Mouse (Mus musculus) limb, embryonic 11.5 days (tissue): ENCODE measurements around the gene Pard3. TPM values are rescaled to one million over a fixed set of nuclear protein-coding genes. Genes with fewer than 3 reads are reported as not detected.

ENCODE experiments used
- ATAC-seq: fragments of 200-750 bp; cut with Nextera tagmentation; 2 replicates; pipeline ENCODE4 v1.8.0; 2017; ENCODE audit warnings: low read depth; ENCODE audit not compliant: insufficient number of reproducible peaks, low FRiP score, low TSS enrichment
- DNase-seq: peaks from one replicate; pipeline ENCODE4 v3.0.0-alpha.2; 2015; ENCODE audit warnings: low spot score
- H3K27ac ChIP-seq: fragments of 300-500 bp; sonication (generic); replicated peaks from 2 replicates; pipeline ENCODE4 v1.5.1; 2014; ENCODE audit warnings: low read depth, mild to moderate bottlenecking, low read length
- H3K27me3 ChIP-seq: fragments of 300-500 bp; sonication (generic); 2 replicates; pipeline ENCODE4 v1.6.1; 2014; ENCODE audit warnings: mild to moderate bottlenecking, low read length, mixed read lengths; ENCODE audit not compliant: control insufficient read depth, insufficient read depth
- H3K36me3 ChIP-seq: fragments of 300-500 bp; sonication (generic); 2 replicates; pipeline ENCODE4 v1.6.1; 2014; ENCODE audit warnings: mild to moderate bottlenecking, low read length, moderate library complexity, mixed read lengths; ENCODE audit not compliant: control insufficient read depth, insufficient read depth
- H3K4me1 ChIP-seq: fragments of 300-500 bp; sonication (generic); 2 replicates; pipeline ENCODE4 v1.6.1; 2014; ENCODE audit warnings: low read length, mixed read lengths; ENCODE audit not compliant: control insufficient read depth, insufficient read depth
- H3K4me2 ChIP-seq: fragments of 300-500 bp; sonication (generic); 2 replicates; pipeline ENCODE4 v1.6.1; 2014; ENCODE audit warnings: low read depth, mild to moderate bottlenecking, moderate library complexity; ENCODE audit not compliant: severe bottlenecking
- H3K4me3 ChIP-seq: fragments of 300-500 bp; sonication (generic); 2 replicates; pipeline ENCODE4 v1.5.1; 2014; ENCODE audit warnings: low read depth, low read length
- H3K9ac ChIP-seq: fragments of 300-500 bp; sonication (generic); 2 replicates; pipeline ENCODE4 v1.6.1; 2014; ENCODE audit warnings: mild to moderate bottlenecking, low read length
- H3K9me3 ChIP-seq: fragments of 300-500 bp; sonication (generic); 2 replicates; pipeline ENCODE4 v1.6.1; 2016; ENCODE audit warnings: low read length; ENCODE audit not compliant: control insufficient read depth
- WGBS: fragments of 180-500 bp; shearing (Covaris S2); extraction: QIAGEN DNeasy Blood & Tissue Kit; methylation state at CpG from one replicate; pipeline ENCODE4 v1.1.7; 2014; 5-methylcytosine and 5-hydroxymethylcytosine counted together
- polyA plus RNA-seq: library from polyadenylated mRNA; unstranded; fragments of >200 nt; fragmentation: Nextera tagmentation; extraction: Ambion mirVana; gene quantifications from 2 replicates; pipeline ENCODE4 v1.2.1, GENCODE M21; 2014

Pard3 gene
- polyA plus RNA-seq, 1 experiment from 2014 or later, result 38.8 TPM

- ATAC-seq (no peak), DNase-seq (no peak)
- Histone ChIP-seq H3K4me3 (no peak overlapping the region), H3K27ac (no peak overlapping the region), H3K4me2 (no peak overlapping the region), H3K27me3 (no peaks in the 10 kb centered on the region), H3K4me1 (peaks cover 47% of the 10 kb centered on the region), H3K36me3 (no peaks in the 10 kb centered on the region), H3K9me3 (no peaks in the 10 kb centered on the region), H3K9ac (no peak overlapping the region)
- WGBS, result 11% methylated on average over 8 of the region's 8 CpGs
These were observed 25.3 kb downstream of the Pard3 start for GRCm38 (mm10) chr8:127089021-127089420.

- DNase-seq (no peak), ATAC-seq (no peak)
- 83% methylated on average over 4 of the region's 4 CpGs for WGBS
- H3K4me1 ChIP-seq, result peaks cover 49% of the 10 kb centered on the region
- no peaks in the 10 kb centered on the region for H3K27me3 ChIP-seq
- H3K4me3 ChIP-seq, result no peak overlapping the region
- no peak overlapping the region for H3K27ac ChIP-seq
- no peaks in the 10 kb centered on the region for H3K9me3 ChIP-seq
- H3K36me3 ChIP-seq, result no peaks in the 10 kb centered on the region
- H3K9ac ChIP-seq, result no peak overlapping the region
- H3K4me2 ChIP-seq, result no peak overlapping the region
These were observed 26.7 kb downstream of the Pard3 start for GRCm38 (mm10) chr8:127090435-127090834.

- Histone ChIP-seq H3K27ac (no peak overlapping the region), H3K27me3 (no peaks in the 10 kb centered on the region), H3K4me2 (no peak overlapping the region), H3K4me3 (no peak overlapping the region), H3K9ac (no peak overlapping the region), H3K4me1 (peaks cover 52% of the 10 kb centered on the region), H3K9me3 (no peaks in the 10 kb centered on the region), H3K36me3 (no peaks in the 10 kb centered on the region)
- WGBS, result 83% methylated on average over 3 of the region's 3 CpGs
- DNase-seq (no peak), ATAC-seq (no peak)
These were observed 28.2 kb downstream of the Pard3 start for GRCm38 (mm10) chr8:127091936-127092335.

GRCm38 (mm10) chr8:127092383-127093112, 28.9 kb downstream of the Pard3 start:
- H3K36me3 ChIP-seq, result no peaks in the 10 kb centered on the region
- no peak overlapping the region for H3K4me3 ChIP-seq
- H3K27ac ChIP-seq, result no peak overlapping the region
- no peak overlapping the region for H3K4me2 ChIP-seq
- no peaks in the 10 kb centered on the region for H3K9me3 ChIP-seq
- H3K27me3 ChIP-seq, result no peaks in the 10 kb centered on the region
- DNase-seq (no peak), ATAC-seq (no peak)
- 44% methylated on average over 10 of the region's 10 CpGs for WGBS
- H3K9ac ChIP-seq, result no peak overlapping the region
- H3K4me1 ChIP-seq, result peaks cover 46% of the 10 kb centered on the region

- no peak overlapping the region for H3K27ac ChIP-seq
- DNase-seq (no peak), ATAC-seq (no peak)
- WGBS, result 59% methylated on average over 3 of the region's 3 CpGs
- H3K4me2 ChIP-seq, result no peak overlapping the region
- H3K4me3 ChIP-seq, result no peak overlapping the region
- no peaks in the 10 kb centered on the region for H3K27me3 ChIP-seq
- peaks cover 41% of the 10 kb centered on the region for H3K4me1 ChIP-seq
- no peak overlapping the region; the same call in 1 of the 2 replicates for H3K9ac ChIP-seq
- no peaks in the 10 kb centered on the region for H3K36me3 ChIP-seq
- no peaks in the 10 kb centered on the region for H3K9me3 ChIP-seq
These were observed 29.4 kb downstream of the Pard3 start for GRCm38 (mm10) chr8:127093113-127093426.

GRCm38 (mm10) chr8:127095763-127096162, 32.1 kb downstream of the Pard3 start:
- Histone ChIP-seq H3K27me3 (no peaks in the 10 kb centered on the region), H3K9me3 (no peaks in the 10 kb centered on the region), H3K27ac (no peak overlapping the region), H3K4me2 (no peak overlapping the region), H3K9ac (no peak overlapping the region), H3K36me3 (no peaks in the 10 kb centered on the region), H3K4me3 (no peak overlapping the region), H3K4me1 (peaks cover 21% of the 10 kb centered on the region)
- WGBS, result 53% methylated on average over 7 of the region's 7 CpGs
- DNase-seq, result no peak
- ATAC-seq, result no peak

- H3K4me2 ChIP-seq, result no peak overlapping the region
- no peak overlapping the region for H3K4me3 ChIP-seq
- H3K9ac ChIP-seq, result no peak overlapping the region
- H3K9me3 ChIP-seq, result no peaks in the 10 kb centered on the region
- peaks cover 3% of the 10 kb centered on the region; the same call in 1 of the 2 replicates for H3K4me1 ChIP-seq
- no peaks in the 10 kb centered on the region for H3K27me3 ChIP-seq
- DNase-seq (no peak), ATAC-seq (no peak)
- WGBS, result 69% methylated on average over 1 of the region's 1 CpGs
- H3K27ac ChIP-seq, result no peak overlapping the region
- H3K36me3 ChIP-seq, result no peaks in the 10 kb centered on the region
These were observed 35.9 kb downstream of the Pard3 start for GRCm38 (mm10) chr8:127099439-127100090.

GRCm38 (mm10) chr8:127103256-127103655, 39.6 kb downstream of the Pard3 start:
- no peak overlapping the region for H3K4me3 ChIP-seq
- DNase-seq, result no peak
- no peak overlapping the region for H3K4me2 ChIP-seq
- H3K9me3 ChIP-seq, result no peaks in the 10 kb centered on the region
- no peak for ATAC-seq
- H3K9ac ChIP-seq, result no peak overlapping the region
- H3K27me3 ChIP-seq, result no peaks in the 10 kb centered on the region
- peaks cover 9% of the 10 kb centered on the region for H3K4me1 ChIP-seq
- H3K27ac ChIP-seq, result no peak overlapping the region
- 88% methylated on average over 5 of the region's 5 CpGs for WGBS
- no peaks in the 10 kb centered on the region for H3K36me3 ChIP-seq
